Mouse (Mus musculus) megakaryocyte, embryonic 14.5 days (primary cell): Measurements from ENCODE around the gene Cdh24.

Experiments used
- FLI1 ChIP-seq: IDR thresholded peaks from 2 replicates; pipeline ENCODE4 v1.6.1; 2012; ENCODE audit warnings: low read length, inconsistent platforms, mixed read lengths
- GATA1 ChIP-seq: IDR thresholded peaks from 3 replicates; pipeline ENCODE4 v1.6.1; 2012; ENCODE audit warnings: mixed read lengths, low read length, inconsistent platforms, borderline replicate concordance

GRCm38 (mm10) chr14:54605752-54606321 lies 35.3 kb downstream of the Cdh24 start, which contains the start of gene 4931414P19Rik:
- no peak for TF ChIP-seq GATA1
- TF ChIP-seq FLI1: no peak
